10 mouse cellular contexts compared by ENCODE assay signal in genomic region chr1:172481111-172481510, GRCm38 (mm10). TPM values are rescaled to one million over a fixed set of nuclear protein-coding genes. Genes with fewer than 3 reads are reported as not detected.
DNase-seq lines count a peak whose midpoint lies in the region; ATAC-seq and TF ChIP-seq lines count a peak whose summit lies in the region.
"Had no signal": no experiment of that assay in that cellular context is flagged by ENCODE, and none has a peak within 500 bp of the region (broad histone marks: within the 10 kb centered on the region; RNA-seq: fewer than 3 reads in every experiment).

No protein-coding gene starts in this region.

- H3K4me2 ChIP-seq in heart, postnatal 0 days (ENCODE audit: low read depth, low read length), result peak overlapping the region; percentile 83
- peak overlapping the region; percentile 77 for H3K4me2 ChIP-seq in embryonic facial prominence, embryonic 13.5 days
- peak overlapping the region; percentile 73 for H3K4me2 ChIP-seq in intestine, embryonic 16.5 days (ENCODE audit: low read depth, low read length)
- H3K4me2 ChIP-seq in midbrain, embryonic 16.5 days (ENCODE audit: low read length), result peak overlapping the region; percentile 80

- H3K4me1 ChIP-seq in heart, postnatal 0 days (ENCODE audit: control insufficient read depth, insufficient read depth), result peaks cover 4% of the 10 kb centered on the region
- H3K4me1 ChIP-seq in embryonic facial prominence, embryonic 13.5 days, result peaks cover 41% of the 10 kb centered on the region
- peaks cover 27% of the 10 kb centered on the region for H3K4me1 ChIP-seq in intestine, embryonic 16.5 days (ENCODE audit: control insufficient read depth, insufficient read depth, low read length)
- H3K4me1 ChIP-seq in midbrain, embryonic 16.5 days (ENCODE audit: control insufficient read depth, insufficient read depth, low read length), result peaks cover 33% of the 10 kb centered on the region

- no peak for TF ChIP-seq EP300 in heart, postnatal 0 days (IDR thresholded peaks at IDR 0.05; ENCODE audit: low read depth)

- no peak overlapping the region for H3K27ac ChIP-seq in heart, postnatal 0 days (ENCODE audit: low read depth)
- peak overlapping the region; percentile 68; the same call in 1 of the 2 replicates for H3K27ac ChIP-seq in embryonic facial prominence, embryonic 13.5 days
- peak overlapping the region; percentile 84 for H3K27ac ChIP-seq in intestine, embryonic 16.5 days (ENCODE audit: low read length)
- H3K27ac ChIP-seq in midbrain, embryonic 16.5 days (ENCODE audit: low read length), result no peak overlapping the region

- no peak for ATAC-seq in heart, postnatal 0 days (ENCODE audit: insufficient read depth, low read depth)
- ATAC-seq in embryonic facial prominence, embryonic 13.5 days (ENCODE audit: insufficient number of reproducible peaks, insufficient read depth, low FRiP score, low TSS enrichment, low read depth), result no peak
- no peak; the same call in 1 of the 2 replicates for ATAC-seq in intestine, embryonic 16.5 days
- no peak for ATAC-seq in midbrain, embryonic 16.5 days

- no peak for DNase-seq in heart, postnatal 0 days (ENCODE audit: low spot score)
- DNase-seq in heart, adult 11 months, result no peak
- DNase-seq in yolk sac, embryonic 10.5 days (ENCODE audit: low spot score), result no peak
- DNase-seq in cerebellum, adult 9-10 months, result no peak
- DNase-seq in cerebellum, adult 11 months, result no peak

- H3K9me3 ChIP-seq in heart, postnatal 0 days (replicated peaks; ENCODE audit: control insufficient read depth, low read length), result no peaks in the 10 kb centered on the region
- H3K9me3 ChIP-seq in embryonic facial prominence, embryonic 13.5 days, result no peaks in the 10 kb centered on the region
- H3K9me3 ChIP-seq in intestine, embryonic 16.5 days (ENCODE audit: control insufficient read depth, low read length), result no peaks in the 10 kb centered on the region
- no peaks in the 10 kb centered on the region for H3K9me3 ChIP-seq in midbrain, embryonic 16.5 days (replicated peaks; ENCODE audit: control insufficient read depth, low read length, poor library complexity, severe bottlenecking)

- 24% methylated on average over 13 of the region's 13 CpGs for WGBS in heart, postnatal 0 days
- WGBS in embryonic facial prominence, embryonic 13.5 days, result 12% methylated on average over 13 of the region's 13 CpGs
- 13% methylated on average over 13 of the region's 13 CpGs for WGBS in intestine, embryonic 16.5 days
- WGBS in midbrain, embryonic 16.5 days, result 13% methylated on average over 13 of the region's 13 CpGs

- no peaks in the 10 kb centered on the region for H3K27me3 ChIP-seq in heart, postnatal 0 days (ENCODE audit: control insufficient read depth, insufficient read depth, low read length)
- no peaks in the 10 kb centered on the region for H3K27me3 ChIP-seq in embryonic facial prominence, embryonic 13.5 days
- no peaks in the 10 kb centered on the region for H3K27me3 ChIP-seq in intestine, embryonic 16.5 days (replicated peaks; ENCODE audit: control insufficient read depth, insufficient read depth, low read length)
- H3K27me3 ChIP-seq in midbrain, embryonic 16.5 days (ENCODE audit: control insufficient read depth, insufficient read depth, low read depth, low read length), result no peaks in the 10 kb centered on the region

- no peaks in the 10 kb centered on the region for H3K36me3 ChIP-seq in heart, postnatal 0 days (replicated peaks; ENCODE audit: control insufficient read depth, insufficient read depth, low read length)
- H3K36me3 ChIP-seq in embryonic facial prominence, embryonic 13.5 days, result peaks cover 4% of the 10 kb centered on the region; the same call in 1 of the 2 replicates
- no peaks in the 10 kb centered on the region for H3K36me3 ChIP-seq in intestine, embryonic 16.5 days (ENCODE audit: control insufficient read depth, insufficient read depth, low read length)
- no peaks in the 10 kb centered on the region for H3K36me3 ChIP-seq in midbrain, embryonic 16.5 days (ENCODE audit: control insufficient read depth, insufficient read depth, low read length)

- H3K9ac ChIP-seq in heart, postnatal 0 days (replicated peaks; ENCODE audit: low read depth, low read length), result no peak overlapping the region
- H3K9ac ChIP-seq in embryonic facial prominence, embryonic 13.5 days, result peak overlapping the region; percentile 78
- H3K9ac ChIP-seq in intestine, embryonic 16.5 days (ENCODE audit: low read depth, low read length), result peak overlapping the region; percentile 70
- peak overlapping the region; percentile 71 for H3K9ac ChIP-seq in midbrain, embryonic 16.5 days (ENCODE audit: low read depth, low read length)

- no peak for TF ChIP-seq CTCF in heart, postnatal 0 days (IDR thresholded peaks at IDR 0.05; ENCODE audit: low read depth)

- H3K4me3 ChIP-seq in heart, postnatal 0 days (ENCODE audit: low read depth, low read length), result no peak overlapping the region
- H3K4me3 ChIP-seq in embryonic facial prominence, embryonic 13.5 days, result peak overlapping the region; percentile 69
- peak overlapping the region; percentile 63 for H3K4me3 ChIP-seq in intestine, embryonic 16.5 days (ENCODE audit: low read length)
- peak overlapping the region; percentile 64 for H3K4me3 ChIP-seq in midbrain, embryonic 16.5 days (ENCODE audit: low read depth, low read length)

RNA-seq across cellular contexts. Expression of gene Igsf9, which starts 0.5 kb away (rescaled TPM):
- 3.2 and 15.5 TPM in 2 replicates for total RNA-seq in heart, postnatal 0 days (2014; rRNA removed; ENCODE audit: low replicate concordance)
- 0.75 and 0.78 TPM in 2 replicates for polyA plus RNA-seq in heart, postnatal 0 days (2015; fragmentation: Nextera tagmentation; extraction: Ambion mirVana)
- polyA plus RNA-seq in embryonic facial prominence, embryonic 13.5 days (2015; fragmentation: Nextera tagmentation; extraction: Ambion mirVana), result 75.6 and 83.2 TPM in 2 replicates
- 109 and 110 TPM in 2 replicates for polyA plus RNA-seq in intestine, embryonic 16.5 days (2015; fragmentation: Nextera tagmentation; extraction: Ambion mirVana)
- 73.0 and 74.4 TPM in 2 replicates for polyA plus RNA-seq in midbrain, embryonic 16.5 days (2015; fragmentation: Nextera tagmentation; extraction: Ambion mirVana)

RNA-seq across cellular contexts. Expression of gene Slamf9, which starts 6.0 kb away (rescaled TPM):
- total RNA-seq in heart, postnatal 0 days (2014; rRNA removed; ENCODE audit: low replicate concordance), result 1.9 and 5.8 TPM in 2 replicates
- 1.6 and 2.0 TPM in 2 replicates for polyA plus RNA-seq in heart, postnatal 0 days (2015; fragmentation: Nextera tagmentation; extraction: Ambion mirVana)
- 0.47 TPM in 1 of 2 replicates, not detected in the other for polyA plus RNA-seq in embryonic facial prominence, embryonic 13.5 days (2015; fragmentation: Nextera tagmentation; extraction: Ambion mirVana)
- 1.6 and 2.3 TPM in 2 replicates for polyA plus RNA-seq in intestine, embryonic 16.5 days (2015; fragmentation: Nextera tagmentation; extraction: Ambion mirVana)
- polyA plus RNA-seq in midbrain, embryonic 16.5 days (2015; fragmentation: Nextera tagmentation; extraction: Ambion mirVana), result 0.23 and 0.37 TPM in 2 replicates
- total RNA-seq: layer of hippocampus, postnatal 25 days had no signal
- polyA plus RNA-seq: CD4-positive, CD25-positive, alpha-beta regulatory T cell, adult 4 months had no signal

RNA-seq across cellular contexts. Expression of gene Tagln2, which starts 18.7 kb away (rescaled TPM):
- total RNA-seq in heart, postnatal 0 days (2014; rRNA removed; ENCODE audit: low replicate concordance), result 235 and 276 TPM in 2 replicates
- 203 and 209 TPM in 2 replicates for polyA plus RNA-seq in heart, postnatal 0 days (2015; fragmentation: Nextera tagmentation; extraction: Ambion mirVana)
- 133 and 135 TPM in 2 replicates for polyA plus RNA-seq in embryonic facial prominence, embryonic 13.5 days (2015; fragmentation: Nextera tagmentation; extraction: Ambion mirVana)
- polyA plus RNA-seq in intestine, embryonic 16.5 days (2015; fragmentation: Nextera tagmentation; extraction: Ambion mirVana), result 469 and 470 TPM in 2 replicates
- polyA plus RNA-seq in midbrain, embryonic 16.5 days (2015; fragmentation: Nextera tagmentation; extraction: Ambion mirVana), result 47.3 and 53.0 TPM in 2 replicates

RNA-seq across cellular contexts. Expression of gene Cfap45, which starts 39.5 kb away (rescaled TPM):
- total RNA-seq in heart, postnatal 0 days (2014; rRNA removed; ENCODE audit: low replicate concordance), result 3.6 and 6.6 TPM in 2 replicates
- polyA plus RNA-seq in heart, postnatal 0 days (2015; fragmentation: Nextera tagmentation; extraction: Ambion mirVana), result 2.3 and 2.6 TPM in 2 replicates
- 2.0 and 2.3 TPM in 2 replicates for polyA plus RNA-seq in embryonic facial prominence, embryonic 13.5 days (2015; fragmentation: Nextera tagmentation; extraction: Ambion mirVana)
- polyA plus RNA-seq in intestine, embryonic 16.5 days (2015; fragmentation: Nextera tagmentation; extraction: Ambion mirVana), result 1.1 and 1.3 TPM in 2 replicates
- polyA plus RNA-seq in midbrain, embryonic 16.5 days (2015; fragmentation: Nextera tagmentation; extraction: Ambion mirVana), result 4.0 and 4.7 TPM in 2 replicates

Comparison
In these comparisons a context has a peak if more than half of its experiments do, and no peak if none do; other contexts are left out.
1. H3K27ac ChIP-seq: peak in embryonic facial prominence, embryonic 13.5 days (single experiment) and intestine, embryonic 16.5 days (single experiment); none in heart, postnatal 0 days (single experiment) and midbrain, embryonic 16.5 days (single experiment).
2. RNA of gene Igsf9, which starts 0.5 kb away (polyA plus RNA-seq): 109 to 110 TPM in intestine, embryonic 16.5 days, 75.6 to 83.2 TPM in embryonic facial prominence, embryonic 13.5 days and 73.0 to 74.4 TPM in midbrain, embryonic 16.5 days; 0.75 to 0.78 TPM in heart, postnatal 0 days; every median in the first group is over 10 times any median in the second.
3. Peak in every context shown above with its lines, with median percentiles within 50 percentile points of each other: H3K4me2 ChIP-seq.